Mouse (Mus musculus) bone marrow, adult 2 months (tissue): ENCODE data around the gene Dnajc5.

Source experiments
- CTCF ChIP-seq: fragments of 200-500 bp; IDR thresholded peaks from 2 replicates; pipeline ENCODE4 v1.5.1; 2011; ENCODE audit warnings: low read length, control low read depth; ENCODE audit not compliant: control insufficient read depth, insufficient read depth
- POLR2A ChIP-seq: fragments of 200-500 bp; IDR thresholded peaks from 2 replicates; pipeline ENCODE4 v1.6.1; 2011; ENCODE audit warnings: low read depth, mild to moderate bottlenecking, control low read depth, low read length, borderline replicate concordance; ENCODE audit not compliant: control insufficient read depth

GRCm38 (mm10) chr2:181521491-181521890 is 1.2 kb downstream of the Dnajc5 start:
- TF ChIP-seq CTCF (no peak), POLR2A (no peak)
